In the genomic region with DNA sequence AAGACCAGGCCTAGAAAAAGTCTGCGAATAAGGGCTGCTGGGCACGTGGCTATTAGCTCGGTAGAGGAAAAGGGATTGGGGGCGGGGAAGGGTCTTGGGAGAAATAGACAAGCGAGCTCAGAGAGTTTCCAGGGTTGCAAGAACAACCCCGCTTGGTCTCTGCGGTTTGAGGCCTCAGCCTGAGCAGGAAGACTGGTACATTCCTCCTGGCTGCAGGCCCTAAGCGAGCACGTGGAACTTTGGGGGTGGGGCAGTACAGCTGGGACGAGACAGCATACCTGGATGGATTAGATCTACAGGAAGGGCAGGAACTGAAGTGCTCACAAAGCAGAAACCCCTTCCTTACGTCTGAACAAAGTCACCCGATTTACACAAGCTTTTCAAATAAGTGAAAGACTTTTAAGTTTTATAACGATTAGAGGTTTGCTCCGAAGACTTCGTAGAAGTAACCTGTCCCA, we compare ENCODE assay signal across 8 mouse cellular contexts. TPM values are rescaled to one million over a fixed set of nuclear protein-coding genes. Genes with fewer than 3 reads are reported as not detected.
A peak's percentile ranks its signal among the peaks of the same experiment; 100 is the strongest.
DNase-seq lines count a peak whose midpoint lies in the region; ATAC-seq and TF ChIP-seq lines count a peak whose summit lies in the region.

No protein-coding gene starts in this region.

- peaks cover 18% of the 10 kb centered on the region for H3K4me1 ChIP-seq in E14TG2a.4 (replicated peaks; ENCODE audit: low read depth, low read length)

- no peak for TF ChIP-seq CTCF in E14TG2a.4 (conservative IDR thresholded peaks at IDR 0.05; ENCODE audit: low read length)

- H3K36me3 ChIP-seq in E14TG2a.4 (ENCODE audit: insufficient read depth, low read length): peaks cover 39% of the 10 kb centered on the region

- H3K4me3 ChIP-seq in E14TG2a.4 (replicated peaks; ENCODE audit: low read length): peak overlapping the region; percentile 83

- 10% methylated on average over 15 of the region's 15 CpGs for WGBS in large intestine, adult 2 months

- H3K27me3 ChIP-seq in E14TG2a.4 (ENCODE audit: insufficient read depth, low read length): peaks cover 15% of the 10 kb centered on the region

- DNase-seq in adrenal gland, adult 8-10 months: peak; percentile 19
- peak; percentile 45 for DNase-seq in fibroblast of lung, adult 2 months (ENCODE audit: low read depth)
- peak; percentile 41 for DNase-seq in heart, postnatal 4 days
- DNase-seq in large intestine, adult 2 months (ENCODE audit: low read depth, low spot score): peak; percentile 51
- DNase-seq in lung, postnatal 4 days: peak; percentile 43 to 48
- peak; percentile 21 for DNase-seq in right cerebral cortex, adult 18-20 months

- peaks cover 21% of the 10 kb centered on the region for H3K9me3 ChIP-seq in E14TG2a.4 (ENCODE audit: low read length)

- ATAC-seq in monocyte, adult 5-6 weeks (replicated peaks; ENCODE audit: insufficient number of reproducible peaks, low FRiP score, low TSS enrichment, poor library complexity, severe bottlenecking): no peak

RNA-seq across cellular contexts. Expression of a gene that starts 1.2 kb away (rescaled TPM):
- total RNA-seq in adrenal gland, adult 8-10 months (2022): 10 to 100 TPM in 3 of 4 experiments, 1 to 10 TPM in 1; 6.8 to 28.8 (median 12.0) TPM
- total RNA-seq in heart, postnatal 4 days (2021): 10 to 100 TPM; 11.2 to 13.9 TPM
- polyA plus RNA-seq in large intestine, adult 2 months (2012; rRNA removed): 23.3 and 26.8 TPM in 2 replicates
- 9.0 to 54.0 TPM (median 33.0 TPM) in 3 replicates for total RNA-seq in monocyte, adult 5-6 weeks (2017)

RNA-seq across cellular contexts. Expression of a gene that starts 43.6 kb away (rescaled TPM):
- 1 to 10 TPM; 5.8 to 9.4 (median 7.5) TPM for total RNA-seq in adrenal gland, adult 8-10 months (2022)
- total RNA-seq in heart, postnatal 4 days (2021): 1 to 10 TPM; 9.4 to 9.8 TPM
- polyA plus RNA-seq in large intestine, adult 2 months (2012; rRNA removed): 0.52 and 1.0 TPM in 2 replicates
- total RNA-seq in monocyte, adult 5-6 weeks (2017): not detected in 3 replicates

RNA-seq across cellular contexts. Expression of a gene that starts 58.4 kb away (rescaled TPM):
- total RNA-seq in adrenal gland, adult 8-10 months (2022): 10 to 100 TPM; 12.4 to 20.0 (median 16.4) TPM
- 100 to 1,000 TPM; 203 to 271 TPM for total RNA-seq in heart, postnatal 4 days (2021)
- 2.7 and 4.2 TPM in 2 replicates for polyA plus RNA-seq in large intestine, adult 2 months (2012; rRNA removed)
- total RNA-seq in monocyte, adult 5-6 weeks (2017): not detected in 3 replicates

Comparison
In these comparisons a context has a peak if more than half of its experiments do, and no peak if none do; other contexts are left out.
1. RNA of a gene that starts 58.4 kb away (total RNA-seq): 203 to 271 TPM in heart, postnatal 4 days and 12.4 to 20.0 TPM in adrenal gland, adult 8-10 months; not detected in monocyte, adult 5-6 weeks; every median in the first group is over 10 times any median in the second.
2. Peak in every context shown above with its lines, with median percentiles within 50 percentile points of each other: DNase-seq.